Mouse (Mus musculus): ENCODE measurements at regions not wholly inside any gene's neighbourhood (a gene's known extent, or its start where the extent isn't known, plus 50 kb on each side); places are given as distances from the start of the nearest gene placed in this dataset.

DNA sequence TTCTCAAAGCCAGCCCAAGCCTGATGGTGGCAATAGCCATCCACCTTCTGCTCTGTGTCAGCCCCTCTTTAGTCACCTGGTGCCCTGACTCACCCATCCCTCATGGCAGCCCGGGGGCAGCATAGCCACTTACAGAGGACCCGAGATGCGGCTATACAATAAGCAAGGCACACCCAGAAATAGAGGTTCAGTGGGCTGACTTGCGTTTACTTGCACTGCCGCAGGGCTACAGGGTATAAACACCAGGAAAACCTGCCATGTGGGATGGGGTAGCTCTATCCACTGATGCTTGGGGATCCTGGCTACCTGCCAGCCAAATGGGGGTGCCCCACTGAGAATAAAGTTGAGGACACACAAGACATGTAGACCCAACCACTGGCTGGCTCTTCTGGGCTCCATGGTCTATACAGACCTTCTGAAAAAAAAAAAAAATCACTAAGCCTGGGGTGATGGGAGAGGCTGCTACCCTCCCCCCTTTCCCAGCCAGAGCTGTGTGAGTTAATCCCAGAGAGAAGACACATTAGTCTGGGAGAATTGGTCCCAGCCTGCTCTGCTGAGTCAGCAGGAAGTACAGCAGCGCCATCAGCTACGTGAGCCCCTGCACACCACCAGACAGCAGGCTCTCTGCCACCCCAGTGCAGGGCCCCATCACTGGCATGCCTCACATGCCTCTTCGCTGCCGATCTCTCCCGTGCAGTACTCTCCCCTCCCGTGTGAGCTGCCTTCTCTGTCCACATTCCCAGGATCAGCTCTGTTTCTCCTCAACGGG, 57.8 kb downstream of the Lao1 start:
- TF ChIP-seq POLR2A (IDR thresholded peaks at IDR 0.05; ENCODE audit: extremely low read depth, insufficient read depth, low read length), result no peak
- no peak for TF ChIP-seq CTCF (IDR thresholded peaks at IDR 0.05; ENCODE audit: extremely low read depth, insufficient read depth, low read length)

All from cortical plate, adult 2 months (tissue).